Mouse (Mus musculus) G1E (cell line): ENCODE data around the gene Snrpd2.

Experiments used
- CTCF ChIP-seq: IDR thresholded peaks from 2 replicates; pipeline ENCODE4 v1.5.1; 2012; ENCODE audit warnings: low read depth, low read length, inconsistent platforms, mixed read lengths
- GATA1 ChIP-seq: IDR thresholded peaks from 2 replicates; pipeline ENCODE4 v1.6.1; 2012; ENCODE audit warnings: borderline replicate concordance, low read length, inconsistent platforms, mixed read lengths
- POLR2AphosphoS5 ChIP-seq: IDR thresholded peaks from 2 replicates; pipeline ENCODE4 v1.6.1; 2012; ENCODE audit warnings: low read depth, low read length, inconsistent platforms; ENCODE audit not compliant: insufficient replicate concordance
- TAL1 ChIP-seq: conservative IDR thresholded peaks from 2 replicates; pipeline ENCODE4 v1.6.1; 2012; ENCODE audit warnings: low read depth, low read length, inconsistent platforms, mixed read lengths

GRCm38 (mm10) chr7:19137380-19137779 lies 12.1 kb upstream of the Snrpd2 start:
- TF ChIP-seq CTCF (no peak), GATA1 (no peak), POLR2AphosphoS5 (no peak), TAL1 (no peak)
